In genomic region chr4:151154306-151154705, GRCm38 (mm10) we compare ENCODE assay signal across 15 mouse cellular contexts.
A peak's percentile ranks its signal among the peaks of the same experiment; 100 is the strongest.
DNase-seq lines count a peak whose midpoint lies in the region; ATAC-seq lines count a peak whose summit lies in the region.
"Had no signal": no experiment of that assay in that cellular context is flagged by ENCODE, and none has a peak within 500 bp of the region (broad histone marks: within the 10 kb centered on the region; RNA-seq: fewer than 3 reads in every experiment).

No protein-coding gene starts in this region.

- no peak overlapping the region for H3K4me2 ChIP-seq in forebrain, embryonic 16.5 days (ENCODE audit: low read length)
- no peak overlapping the region for H3K4me2 ChIP-seq in neural tube, embryonic 11.5 days (ENCODE audit: low read depth)
- no peak overlapping the region for H3K4me2 ChIP-seq in midbrain, embryonic 11.5 days
- H3K4me2 ChIP-seq: embryonic facial prominence, embryonic 13.5 days; limb, embryonic 15.5 days had no signal

- no peak overlapping the region for H3K4me3 ChIP-seq in forebrain, embryonic 10.5 days
- H3K4me3 ChIP-seq in forebrain, embryonic 16.5 days (replicated peaks; ENCODE audit: low read length): no peak overlapping the region
- no peak overlapping the region for H3K4me3 ChIP-seq in neural tube, embryonic 11.5 days (ENCODE audit: low read depth, low read length)
- no peak overlapping the region for H3K4me3 ChIP-seq in midbrain, embryonic 11.5 days (ENCODE audit: low read depth, low read length)
- H3K4me3 ChIP-seq: embryonic facial prominence, embryonic 13.5 days; limb, embryonic 15.5 days had no signal

- H3K27ac ChIP-seq in forebrain, embryonic 10.5 days: peak overlapping the region; percentile 40; the same call in 1 of the 2 replicates
- no peak overlapping the region for H3K27ac ChIP-seq in forebrain, embryonic 16.5 days (ENCODE audit: low read length)
- H3K27ac ChIP-seq in neural tube, embryonic 11.5 days (ENCODE audit: low read depth, low read length): no peak overlapping the region
- H3K27ac ChIP-seq in midbrain, embryonic 11.5 days (ENCODE audit: low read depth, low read length): no peak overlapping the region
- H3K27ac ChIP-seq: embryonic facial prominence, embryonic 13.5 days; limb, embryonic 15.5 days had no signal

- WGBS in forebrain, embryonic 10.5 days: 56% methylated on average over 4 of the region's 4 CpGs
- 30% methylated on average over 4 of the region's 4 CpGs for WGBS in forebrain, embryonic 16.5 days
- 46% methylated on average over 4 of the region's 4 CpGs for WGBS in neural tube, embryonic 11.5 days
- WGBS in midbrain, embryonic 11.5 days: 36% methylated on average over 4 of the region's 4 CpGs

- peaks cover 18% of the 10 kb centered on the region; the same call in 1 of the 2 replicates for H3K27me3 ChIP-seq in forebrain, embryonic 10.5 days (ENCODE audit: poor library complexity, severe bottlenecking)
- peaks cover 5% of the 10 kb centered on the region for H3K27me3 ChIP-seq in forebrain, embryonic 16.5 days (replicated peaks; ENCODE audit: control insufficient read depth, insufficient read depth, low read length)
- no peaks in the 10 kb centered on the region for H3K27me3 ChIP-seq in neural tube, embryonic 11.5 days (ENCODE audit: control insufficient read depth, insufficient read depth, low read length)
- no peaks in the 10 kb centered on the region for H3K27me3 ChIP-seq in midbrain, embryonic 11.5 days (ENCODE audit: control insufficient read depth, insufficient read depth, low read length)

- H3K36me3 ChIP-seq in forebrain, embryonic 10.5 days (replicated peaks): no peaks in the 10 kb centered on the region
- no peaks in the 10 kb centered on the region for H3K36me3 ChIP-seq in forebrain, embryonic 16.5 days (ENCODE audit: control insufficient read depth, insufficient read depth)
- no peaks in the 10 kb centered on the region for H3K36me3 ChIP-seq in neural tube, embryonic 11.5 days (ENCODE audit: control insufficient read depth, insufficient read depth, low read length)
- no peaks in the 10 kb centered on the region for H3K36me3 ChIP-seq in midbrain, embryonic 11.5 days (ENCODE audit: control insufficient read depth, insufficient read depth, low read length)
- H3K36me3 ChIP-seq: embryonic facial prominence, embryonic 13.5 days; limb, embryonic 15.5 days had no signal

- H3K9me3 ChIP-seq in forebrain, embryonic 10.5 days: no peaks in the 10 kb centered on the region
- no peaks in the 10 kb centered on the region for H3K9me3 ChIP-seq in forebrain, embryonic 16.5 days (ENCODE audit: control insufficient read depth, low read length)
- H3K9me3 ChIP-seq in neural tube, embryonic 11.5 days (ENCODE audit: control insufficient read depth, low read length): no peaks in the 10 kb centered on the region
- no peaks in the 10 kb centered on the region for H3K9me3 ChIP-seq in midbrain, embryonic 11.5 days (ENCODE audit: control insufficient read depth, low read length)
- H3K9me3 ChIP-seq: embryonic facial prominence, embryonic 13.5 days; limb, embryonic 15.5 days had no signal

- ATAC-seq in forebrain, embryonic 16.5 days: no peak
- ATAC-seq in neural tube, embryonic 11.5 days (ENCODE audit: insufficient read depth, low FRiP score, low TSS enrichment): no peak
- ATAC-seq in midbrain, embryonic 11.5 days (ENCODE audit: low FRiP score): 0 out of 2 replicates have a peak, but pooled peaks have one; percentile 38
- ATAC-seq: intestine, postnatal 0 days had no signal

- no peak for DNase-seq in forebrain, embryonic 10.5 days (ENCODE audit: extremely low spot score, low spot score)
- DNase-seq in neural tube, embryonic 11.5 days (ENCODE audit: low spot score): peak; percentile 47
- no peak for DNase-seq in neural tube, embryonic 10.5 days (ENCODE audit: extremely low spot score, low spot score)
- peak; percentile 86 for DNase-seq in midbrain, embryonic 11.5 days (ENCODE audit: low spot score, missing footprints)
- peak; percentile 65 for DNase-seq in retina, postnatal 1 day
- DNase-seq in thymus, postnatal 4 days: no peak
- no peak for DNase-seq in gastrocnemius, adult 8-10 months (ENCODE audit: low spot score in 2 of 2)
- DNase-seq: adrenal gland, adult 8-10 months; cerebellum, adult 11 months; cerebellum, postnatal 14 days; kidney, postnatal 25 days had no signal

- H3K9ac ChIP-seq in forebrain, embryonic 16.5 days (replicated peaks; ENCODE audit: low read depth, low read length): no peak overlapping the region
- H3K9ac ChIP-seq in neural tube, embryonic 11.5 days (ENCODE audit: low read length): no peak overlapping the region
- no peak overlapping the region for H3K9ac ChIP-seq in midbrain, embryonic 11.5 days (ENCODE audit: low read length)
- H3K9ac ChIP-seq: embryonic facial prominence, embryonic 13.5 days; limb, embryonic 15.5 days had no signal

- H3K4me1 ChIP-seq in forebrain, embryonic 10.5 days: peaks cover 50% of the 10 kb centered on the region
- peaks cover 40% of the 10 kb centered on the region for H3K4me1 ChIP-seq in forebrain, embryonic 16.5 days (replicated peaks; ENCODE audit: control insufficient read depth, insufficient read depth, low read length)
- H3K4me1 ChIP-seq in neural tube, embryonic 11.5 days (ENCODE audit: control insufficient read depth, insufficient read depth, low read length): peaks cover 12% of the 10 kb centered on the region
- peaks cover 8% of the 10 kb centered on the region; the same call in 1 of the 2 replicates for H3K4me1 ChIP-seq in midbrain, embryonic 11.5 days (ENCODE audit: control insufficient read depth, insufficient read depth, low read length)
- H3K4me1 ChIP-seq: limb, embryonic 15.5 days had no signal

Comparison
In these comparisons a context has a peak if more than half of its experiments do, and no peak if none do; other contexts are left out.
1. DNase-seq: peak in neural tube, embryonic 11.5 days (single experiment), midbrain, embryonic 11.5 days (single experiment) and retina, postnatal 1 day (single experiment); none in forebrain, embryonic 10.5 days (single experiment), neural tube, embryonic 10.5 days (single experiment), thymus, postnatal 4 days (single experiment) and gastrocnemius, adult 8-10 months (0 of 2).